Mouse (Mus musculus) midbrain, embryonic 15.5 days (tissue): Measurements from ENCODE around the gene Ap1ar. TPM values are rescaled to one million over a fixed set of nuclear protein-coding genes. Genes with fewer than 3 reads are reported as not detected.

Source experiments
- ATAC-seq: fragments of 200-750 bp; cut with Nextera tagmentation; replicated peaks from 2 replicates; pipeline ENCODE4 v1.8.0; 2017; ENCODE audit warnings: moderate TSS enrichment
- H3K27ac ChIP-seq: fragments of 300-500 bp; sonication (generic); 2 replicates; pipeline ENCODE4 v1.5.1; 2015; ENCODE audit warnings: mild to moderate bottlenecking, inconsistent platforms
- H3K27me3 ChIP-seq: fragments of 300-500 bp; sonication (generic); replicated peaks from 2 replicates; pipeline ENCODE4 v1.6.1; 2015; ENCODE audit warnings: inconsistent platforms
- H3K36me3 ChIP-seq: fragments of 300-500 bp; sonication (generic); replicated peaks from 2 replicates; pipeline ENCODE4 v1.6.1; 2015; ENCODE audit warnings: inconsistent platforms
- H3K4me1 ChIP-seq: fragments of 300-500 bp; sonication (generic); 2 replicates; pipeline ENCODE4 v1.6.1; 2015; ENCODE audit warnings: inconsistent platforms
- H3K4me2 ChIP-seq: fragments of 300-500 bp; sonication (generic); 2 replicates; pipeline ENCODE4 v1.6.1; 2015; ENCODE audit warnings: inconsistent platforms, mild to moderate bottlenecking, moderate library complexity
- H3K4me3 ChIP-seq: fragments of 300-500 bp; sonication (generic); 2 replicates; pipeline ENCODE4 v1.5.1; 2015; ENCODE audit warnings: mild to moderate bottlenecking, inconsistent platforms
- H3K9ac ChIP-seq: fragments of 300-500 bp; sonication (generic); 2 replicates; pipeline ENCODE4 v1.6.1; 2015; ENCODE audit warnings: mild to moderate bottlenecking, inconsistent platforms
- H3K9me3 ChIP-seq: fragments of 300-500 bp; sonication (generic); 2 replicates; pipeline ENCODE4 v1.6.1; 2016; ENCODE audit warnings: inconsistent platforms
- WGBS: fragments of 180-500 bp; shearing (Covaris S2); methylation state at CpG from one replicate; pipeline ENCODE4 v1.1.7; 2015; ENCODE audit warnings: mixed read lengths; 5-methylcytosine and 5-hydroxymethylcytosine counted together
- polyA plus RNA-seq: library from polyadenylated mRNA; unstranded; fragments of >200 nt; fragmentation: Nextera tagmentation; extraction: Ambion mirVana; gene quantifications from 2 replicates; pipeline ENCODE4 v1.2.1, GENCODE M21; 2015

Ap1ar gene
- polyA plus RNA-seq, 1 experiment from 2014 or later: 100 TPM

- Histone ChIP-seq H3K4me2 (no peak overlapping the region), H3K27ac (no peak overlapping the region), H3K4me1 (no peaks in the 10 kb centered on the region), H3K4me3 (no peak overlapping the region), H3K9ac (no peak overlapping the region), H3K36me3 (no peaks in the 10 kb centered on the region), H3K27me3 (no peaks in the 10 kb centered on the region), H3K9me3 (no peaks in the 10 kb centered on the region)
- 89% methylated on average over 11 of the region's 11 CpGs for WGBS
- ATAC-seq: no peak
Measured at GRCm38 (mm10) chr3:127861340-127861739, 24.0 kb upstream of the Ap1ar start.

DNA sequence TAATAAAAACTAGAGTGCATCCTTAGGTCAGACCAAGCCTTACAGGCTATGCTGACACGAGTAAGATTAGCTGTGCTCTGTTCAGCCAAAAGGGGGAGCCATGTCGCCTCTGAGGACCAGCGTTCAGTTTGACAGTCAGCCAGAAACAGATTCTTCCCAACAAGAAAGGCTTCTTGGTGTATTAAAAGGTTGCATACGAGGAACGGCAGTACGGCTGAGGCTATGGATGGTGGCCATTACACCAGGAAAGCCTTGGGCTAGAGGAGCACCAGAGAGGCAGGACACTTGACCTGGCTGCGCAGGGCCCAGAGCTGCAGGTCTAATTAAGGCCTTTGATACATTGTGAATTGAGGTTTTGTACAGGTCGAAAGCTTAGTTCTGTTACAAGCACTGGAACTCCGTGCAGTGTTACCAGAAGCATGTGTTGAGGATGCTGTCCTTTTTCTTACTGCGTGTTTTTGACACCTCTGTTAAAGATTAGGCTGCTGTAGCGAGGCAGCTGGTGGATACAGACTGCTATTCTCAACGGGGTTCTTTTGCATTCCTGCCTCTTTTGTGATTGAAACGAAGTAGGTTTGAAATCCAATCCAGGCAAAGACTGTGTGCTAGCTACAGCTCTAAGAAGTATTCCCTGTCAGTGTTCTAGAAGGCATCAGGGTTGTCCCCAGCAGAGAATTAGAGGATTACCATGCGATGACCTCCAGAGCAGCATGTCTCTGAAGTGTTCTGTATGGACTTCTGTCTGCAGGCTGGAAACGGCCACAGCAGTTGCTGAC is 16.3 kb upstream of the Ap1ar start:
- Histone ChIP-seq H3K4me3 (no peak overlapping the region), H3K36me3 (no peaks in the 10 kb centered on the region), H3K27me3 (no peaks in the 10 kb centered on the region), H3K9me3 (no peaks in the 10 kb centered on the region), H3K4me1 (no peaks in the 10 kb centered on the region), H3K9ac (no peak overlapping the region), H3K4me2 (peak overlapping the region; percentile 30; the same call in 1 of the 2 replicates), H3K27ac (no peak overlapping the region)
- ATAC-seq: peak; percentile 83
- WGBS: 13% methylated on average over 15 of the region's 15 CpGs

- 79% methylated on average over 9 of the region's 9 CpGs for WGBS
- Histone ChIP-seq H3K9me3 (no peaks in the 10 kb centered on the region), H3K4me2 (no peak overlapping the region), H3K4me3 (no peak overlapping the region), H3K9ac (no peak overlapping the region), H3K27ac (no peak overlapping the region), H3K27me3 (no peaks in the 10 kb centered on the region), H3K36me3 (no peaks in the 10 kb centered on the region), H3K4me1 (no peaks in the 10 kb centered on the region)
- ATAC-seq: no peak
Measured at GRCm38 (mm10) chr3:127852722-127853121, 15.4 kb upstream of the Ap1ar start.

DNA sequence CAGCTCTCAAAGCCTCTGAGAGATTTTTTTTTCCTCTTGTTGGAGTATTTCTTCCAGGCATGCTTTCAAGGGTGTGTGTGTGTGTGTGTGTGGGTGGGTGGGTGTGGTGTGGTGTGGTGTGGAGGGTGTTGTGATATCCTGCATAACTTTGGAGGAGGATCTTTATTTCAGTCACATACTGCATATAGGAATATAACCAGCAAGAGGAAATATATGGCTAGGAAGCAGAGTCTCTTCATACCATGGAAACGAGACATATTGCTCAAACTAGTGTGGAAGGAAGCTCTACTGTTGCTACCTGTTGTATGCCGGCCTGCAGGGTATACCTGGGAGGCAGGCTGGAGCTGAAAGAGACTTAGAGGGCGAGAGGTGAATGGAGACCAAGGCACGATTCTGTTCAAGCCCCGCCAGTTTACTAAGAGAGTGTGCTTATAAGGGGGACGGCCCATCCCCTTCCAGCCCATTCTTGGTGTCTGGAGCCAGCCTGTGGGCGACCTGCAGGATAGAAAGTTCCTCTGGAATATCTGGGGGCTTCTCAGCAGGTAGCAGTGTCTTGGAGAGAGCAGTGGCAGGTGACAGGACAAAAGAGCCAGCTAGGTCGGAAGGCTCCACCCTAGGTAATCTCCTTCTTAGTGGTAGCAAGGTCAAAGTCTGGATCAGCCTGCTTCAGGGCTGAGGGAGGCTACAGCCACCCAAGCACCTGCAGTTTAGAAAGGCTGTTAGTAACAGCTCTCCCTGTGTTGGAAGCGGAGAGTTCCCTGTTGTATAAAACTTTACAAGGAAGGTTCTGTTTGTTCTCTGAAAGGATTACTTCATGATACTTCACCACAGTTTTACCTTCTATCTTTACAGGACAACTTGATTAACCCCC is 13.7 kb upstream of the Ap1ar start:
- H3K4me3 ChIP-seq: no peak overlapping the region
- 56% methylated on average over 9 of the region's 9 CpGs for WGBS
- H3K9ac ChIP-seq: no peak overlapping the region
- no peak for ATAC-seq
- H3K36me3 ChIP-seq: no peaks in the 10 kb centered on the region
- no peaks in the 10 kb centered on the region for H3K4me1 ChIP-seq
- H3K27me3 ChIP-seq: no peaks in the 10 kb centered on the region
- no peak overlapping the region for H3K27ac ChIP-seq
- no peak overlapping the region for H3K4me2 ChIP-seq
- no peaks in the 10 kb centered on the region for H3K9me3 ChIP-seq

DNA sequence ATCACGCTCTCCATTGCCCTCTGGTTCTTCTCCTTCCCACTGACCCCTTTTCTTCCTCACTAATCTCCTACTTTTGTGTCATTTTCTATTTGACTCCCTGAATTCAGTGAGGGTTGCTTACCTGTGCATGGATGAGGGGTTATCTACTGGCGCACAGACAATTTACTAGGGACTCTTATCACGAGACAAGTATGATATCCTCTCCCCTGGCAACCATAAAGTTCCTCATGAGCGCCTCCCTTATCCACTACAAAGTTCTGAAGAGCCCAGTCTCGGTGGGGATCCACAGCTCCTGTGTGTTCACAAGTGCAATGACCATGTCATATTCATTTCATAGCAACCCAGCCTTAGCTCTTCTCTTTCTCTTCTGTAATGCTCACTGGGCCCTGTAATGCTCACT is 12.6 kb upstream of the Ap1ar start:
- Histone ChIP-seq H3K27ac (no peak overlapping the region), H3K4me1 (no peaks in the 10 kb centered on the region), H3K27me3 (no peaks in the 10 kb centered on the region), H3K4me3 (no peak overlapping the region), H3K9ac (no peak overlapping the region), H3K36me3 (no peaks in the 10 kb centered on the region), H3K4me2 (no peak overlapping the region), H3K9me3 (no peaks in the 10 kb centered on the region)
- ATAC-seq: no peak
- 81% methylated on average over 5 of the region's 5 CpGs for WGBS

- Histone ChIP-seq H3K36me3 (no peaks in the 10 kb centered on the region), H3K4me1 (no peaks in the 10 kb centered on the region), H3K27ac (no peak overlapping the region), H3K4me2 (no peak overlapping the region), H3K27me3 (no peaks in the 10 kb centered on the region), H3K4me3 (no peak overlapping the region), H3K9ac (no peak overlapping the region), H3K9me3 (no peaks in the 10 kb centered on the region)
- 82% methylated on average over 11 of the region's 11 CpGs for WGBS
- no peak for ATAC-seq
Measured at GRCm38 (mm10) chr3:127848088-127848808, 10.9 kb upstream of the Ap1ar start.

DNA sequence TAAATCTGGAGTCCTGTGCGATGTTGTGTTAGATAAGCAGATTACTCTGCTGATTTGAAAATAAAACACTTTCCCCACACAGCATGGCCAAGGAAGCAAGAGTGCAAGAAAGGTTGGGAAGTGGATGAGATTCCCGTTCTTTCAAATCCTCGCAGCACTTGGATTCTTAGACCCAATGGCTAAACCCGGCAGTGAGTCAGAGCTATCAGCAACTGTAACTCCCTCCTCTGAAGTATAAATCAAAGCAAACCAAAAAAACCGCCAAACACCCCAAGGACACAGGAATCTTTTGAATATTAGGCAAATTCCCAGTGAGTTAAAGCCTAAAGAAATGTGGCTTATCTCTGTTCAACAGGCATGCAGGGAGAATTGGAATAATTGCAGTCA is 6.6 kb upstream of the Ap1ar start:
- Histone ChIP-seq H3K9me3 (no peaks in the 10 kb centered on the region), H3K4me3 (no peak overlapping the region), H3K9ac (no peak overlapping the region), H3K27ac (no peak overlapping the region), H3K4me1 (no peaks in the 10 kb centered on the region), H3K27me3 (no peaks in the 10 kb centered on the region), H3K36me3 (no peaks in the 10 kb centered on the region), H3K4me2 (no peak overlapping the region)
- ATAC-seq: no peak
- WGBS: 79% methylated on average over 5 of the region's 5 CpGs

DNA sequence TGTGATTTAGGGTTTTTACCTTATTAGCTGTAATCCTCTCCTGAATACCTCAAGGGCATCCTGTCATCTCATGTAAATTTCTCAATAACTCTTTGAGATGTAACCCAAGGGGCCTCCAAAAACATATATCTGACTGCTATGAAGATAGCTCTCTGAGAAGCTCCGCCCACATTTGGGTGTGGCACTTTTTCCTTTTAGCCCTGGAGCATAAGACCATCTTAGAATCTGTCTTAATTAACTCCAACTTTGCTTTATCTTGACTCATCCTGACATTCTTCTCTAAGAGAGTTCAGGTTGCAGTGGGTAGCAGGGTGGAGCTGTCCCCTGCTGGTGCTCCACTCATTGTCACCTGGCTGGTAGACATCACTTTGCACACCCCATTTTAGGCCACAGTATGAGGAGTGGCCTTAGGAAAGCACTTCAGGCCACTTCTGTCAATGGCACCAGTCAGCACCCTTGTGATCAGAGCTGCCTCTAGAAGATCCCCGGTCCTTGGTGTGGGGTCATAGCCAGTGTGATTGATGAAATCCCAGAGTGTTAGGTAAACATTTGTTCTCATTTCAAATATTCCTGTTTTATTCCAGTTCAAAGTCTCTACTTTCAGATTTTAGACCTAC is 6.1 kb upstream of the Ap1ar start:
- Histone ChIP-seq H3K4me2 (no peak overlapping the region), H3K27me3 (no peaks in the 10 kb centered on the region), H3K9me3 (no peaks in the 10 kb centered on the region), H3K9ac (no peak overlapping the region), H3K36me3 (no peaks in the 10 kb centered on the region), H3K4me3 (no peak overlapping the region), H3K4me1 (no peaks in the 10 kb centered on the region), H3K27ac (no peak overlapping the region)
- no peak for ATAC-seq
- WGBS: 82% methylated on average over 2 of the region's 2 CpGs

DNA sequence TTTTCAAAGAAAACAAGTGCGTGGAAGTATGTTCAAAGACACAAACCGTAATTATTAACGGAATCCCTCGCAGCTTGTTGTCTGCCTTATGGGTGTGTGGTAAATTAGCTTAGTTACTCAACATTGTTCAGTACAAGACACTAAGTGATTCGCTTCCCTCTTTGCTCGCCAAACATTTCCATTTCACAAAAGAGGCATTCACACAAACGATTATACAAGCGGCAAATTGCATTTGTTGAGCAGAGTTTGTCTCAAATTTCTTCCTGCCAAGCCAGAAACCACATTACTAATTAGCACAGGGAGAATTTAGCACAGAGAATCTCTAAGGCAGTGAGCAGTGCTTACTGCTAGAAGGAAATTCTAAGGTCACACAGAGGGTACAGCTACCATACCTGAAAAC is 4.6 kb upstream of the Ap1ar start:
- 82% methylated on average over 8 of the region's 8 CpGs for WGBS
- Histone ChIP-seq H3K27me3 (no peaks in the 10 kb centered on the region), H3K9me3 (no peaks in the 10 kb centered on the region), H3K27ac (no peak overlapping the region), H3K4me2 (no peak overlapping the region), H3K36me3 (no peaks in the 10 kb centered on the region), H3K4me3 (no peak overlapping the region), H3K4me1 (peaks cover 3% of the 10 kb centered on the region; the same call in 1 of the 2 replicates), H3K9ac (no peak overlapping the region)
- no peak for ATAC-seq

GRCm38 (mm10) chr3:127837972-127838644 is 785 bp upstream of the Ap1ar start:
- Histone ChIP-seq H3K27me3 (no peaks in the 10 kb centered on the region), H3K36me3 (no peaks in the 10 kb centered on the region), H3K9me3 (no peaks in the 10 kb centered on the region), H3K4me2 (peak overlapping the region; percentile 61), H3K4me1 (peaks cover 25% of the 10 kb centered on the region), H3K9ac (peak overlapping the region; percentile 97), H3K27ac (peak overlapping the region; percentile 90), H3K4me3 (peak overlapping the region; percentile 87)
- WGBS: 33% methylated on average over 8 of the region's 8 CpGs
- ATAC-seq: no peak; the same call in none of the 2 replicates

DNA sequence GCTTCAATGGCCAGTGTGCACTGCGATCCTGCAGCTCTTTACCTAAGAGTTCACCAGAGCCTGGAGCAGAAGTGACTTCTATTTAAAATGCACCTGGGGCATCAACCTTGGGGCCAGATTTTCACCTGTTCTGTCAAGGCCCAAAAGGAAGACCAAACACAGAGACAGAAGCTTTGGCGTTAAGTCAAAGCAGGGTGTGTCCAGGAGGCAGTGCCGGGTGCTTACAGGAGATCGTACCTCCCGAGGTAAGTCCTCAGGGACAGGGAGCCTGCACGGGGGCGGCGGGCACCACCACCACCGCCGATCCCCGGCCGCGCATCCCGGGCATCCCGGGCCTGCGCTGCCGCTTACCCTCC is 547 bp downstream of the Ap1ar start:
- no peaks in the 10 kb centered on the region for H3K36me3 ChIP-seq
- peak overlapping the region; percentile 90 for H3K27ac ChIP-seq
- peak overlapping the region; percentile 87 for H3K4me3 ChIP-seq
- ATAC-seq: peak; percentile 1; the same call in 1 of the 2 replicates
- H3K4me2 ChIP-seq: peak overlapping the region; percentile 61
- WGBS: 0% methylated on average over 17 of the region's 17 CpGs
- H3K9ac ChIP-seq: peak overlapping the region; percentile 97
- H3K27me3 ChIP-seq: no peaks in the 10 kb centered on the region
- peaks cover 25% of the 10 kb centered on the region for H3K4me1 ChIP-seq
- H3K9me3 ChIP-seq: no peaks in the 10 kb centered on the region
